ENCODE assay signal across 1 mouse cellular context in genomic region chr17:24540375-24540774, GRCm38 (mm10).
TF ChIP-seq lines count a peak whose summit lies in the region.

No protein-coding gene starts in this region.

TF ChIP-seq in CH12.LX, 34 proteins besides CTCF, POLR2A, EP300 and RAD21 (continued from another document):
- TF ChIP-seq JUND (conservative IDR thresholded peaks at IDR 0.05; ENCODE audit: low read depth, low read length) (0 out of 2 replicates have a peak, but pooled peaks have one; percentile 35), NELFE (IDR thresholded peaks at IDR 0.05; ENCODE audit: low read depth, low read length) (peak; percentile 33; the same call in 1 of the 2 replicates), USF1 (IDR thresholded peaks at IDR 0.05; ENCODE audit: low read depth, low read length) (no peak), ZC3H11A (IDR thresholded peaks at IDR 0.05; ENCODE audit: low read depth, low read length) (0 out of 2 replicates have a peak, but pooled peaks have one; percentile 14), ZKSCAN1 (IDR thresholded peaks at IDR 0.05; ENCODE audit: borderline replicate concordance, low read depth, low read length) (no peak), ELF1 (IDR thresholded peaks at IDR 0.05; ENCODE audit: low read depth, low read length) (peak; percentile 59), IRF4 (IDR thresholded peaks at IDR 0.05; ENCODE audit: low read depth, low read length) (0 out of 2 replicates have a peak, but pooled peaks have one; percentile 30), MEF2A (IDR thresholded peaks at IDR 0.05; ENCODE audit: borderline replicate concordance, low read depth, low read length) (no peak)
